Mouse (Mus musculus) kidney, postnatal 10 days (tissue): Measurements from ENCODE around the gene Sphk2.
A peak's percentile ranks its signal among the peaks of the same experiment; 100 is the strongest.

ENCODE experiments used
- DNase-seq: peaks from one replicate; pipeline ENCODE4 v3.0.0; 2021; ENCODE audit warnings: mixed read lengths

Sphk2 gene

DNA sequence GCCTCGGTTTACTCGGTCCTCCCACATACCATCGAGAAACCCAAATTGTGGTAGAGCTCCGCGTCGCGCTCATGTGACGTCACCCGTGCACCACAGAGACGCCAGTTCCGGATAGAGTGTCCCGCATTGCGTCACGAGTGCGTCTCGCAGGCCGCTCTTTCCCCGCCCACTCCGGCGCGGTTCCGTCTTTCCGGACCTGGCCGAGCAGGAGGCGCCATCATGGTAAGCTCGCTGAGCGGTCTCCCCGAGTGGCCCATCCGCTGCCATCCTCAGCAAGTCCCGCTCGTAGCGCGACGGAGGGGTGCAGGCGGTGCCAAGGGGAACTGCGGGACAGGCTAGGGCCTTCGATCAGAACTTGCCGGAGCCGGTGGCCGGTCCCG is at the start of gene Sphk2:
Gene Sphk2 (minus strand): TSS at position 85 of the 380 bp plus-strand sequence.
- peak; percentile 99 for DNase-seq

DNA sequence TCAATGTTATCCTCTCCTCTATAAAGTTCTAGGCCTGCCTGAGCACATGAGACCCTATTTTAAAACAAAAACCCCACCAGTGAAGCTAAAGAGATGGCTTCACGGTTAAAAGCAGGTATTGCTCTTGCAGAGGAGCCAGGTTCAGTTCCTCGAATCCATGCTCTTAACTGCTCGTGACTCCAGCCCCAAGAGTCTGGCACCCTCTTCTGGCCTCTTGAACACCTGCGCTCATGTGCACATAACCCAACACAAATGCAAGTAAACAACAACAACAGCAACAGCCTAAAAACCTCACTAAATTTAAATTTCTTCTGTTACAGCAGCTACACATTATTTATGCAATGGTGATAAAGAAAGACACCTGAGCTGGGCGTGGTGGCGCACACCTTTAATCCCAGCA is 49.7 kb upstream of the Sphk2 start:
- DNase-seq = no peak

DNA sequence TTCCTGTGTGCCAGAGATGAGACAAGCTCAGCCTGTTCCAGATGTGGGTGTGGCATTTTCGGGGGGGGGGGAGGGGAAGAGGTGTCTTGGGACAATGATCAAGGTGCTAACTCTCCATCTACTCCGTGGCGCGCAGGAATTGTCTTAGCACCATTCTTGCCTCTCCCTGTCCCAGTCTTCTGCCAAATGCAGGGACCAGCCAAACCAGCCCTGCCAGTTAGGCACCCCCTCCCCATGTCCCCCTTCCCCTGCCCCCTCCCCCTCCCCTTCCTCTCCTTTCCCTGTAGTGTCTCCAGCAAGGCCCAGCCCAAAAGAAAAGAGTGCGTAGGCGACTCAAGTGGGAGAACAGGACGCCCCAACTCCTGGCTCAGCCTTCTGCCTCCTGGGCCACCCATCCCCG is 49.0 kb upstream of the Sphk2 start:
- DNase-seq = no peak

DNA sequence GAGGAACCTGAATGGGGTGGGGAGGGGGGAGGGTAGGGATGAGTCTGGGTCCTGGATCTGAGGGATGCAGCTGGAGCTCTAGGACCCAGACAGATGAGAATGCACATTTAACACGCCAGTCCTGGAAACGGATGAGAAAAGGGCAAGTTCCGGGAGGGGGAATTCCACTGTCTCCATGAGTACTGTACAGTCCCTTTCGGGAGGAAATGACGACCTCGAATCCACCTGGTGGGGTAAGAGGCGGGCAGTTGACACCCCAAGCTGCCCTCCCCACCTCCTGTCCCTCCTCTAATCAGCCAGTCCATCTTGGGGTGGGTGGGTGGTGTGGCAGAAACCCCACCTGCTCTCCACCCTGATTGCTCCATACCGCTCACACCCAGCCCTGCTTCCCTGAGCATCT is 48.2 kb upstream of the Sphk2 start:
- DNase-seq = no peak

DNA sequence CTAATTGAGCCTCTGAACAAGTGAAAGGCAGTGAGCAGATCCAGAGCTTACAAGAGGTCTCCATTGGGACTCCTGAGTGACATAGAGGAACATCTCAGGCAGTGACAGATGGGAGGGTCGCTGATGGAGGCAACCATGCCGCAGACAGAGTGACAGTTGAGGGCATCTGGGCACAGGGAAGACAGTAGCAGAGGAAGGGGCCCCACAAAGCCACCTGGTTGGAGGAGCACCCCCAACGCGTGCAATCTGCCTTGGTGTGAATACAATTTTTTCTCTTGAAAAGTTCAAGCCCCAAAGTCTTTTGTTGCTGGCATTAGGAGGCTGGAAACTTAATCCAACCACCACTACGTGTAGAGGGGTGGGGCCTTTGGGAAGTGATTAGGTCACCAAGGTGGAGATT is 42.3 kb upstream of the Sphk2 start:
- DNase-seq = no peak

DNA sequence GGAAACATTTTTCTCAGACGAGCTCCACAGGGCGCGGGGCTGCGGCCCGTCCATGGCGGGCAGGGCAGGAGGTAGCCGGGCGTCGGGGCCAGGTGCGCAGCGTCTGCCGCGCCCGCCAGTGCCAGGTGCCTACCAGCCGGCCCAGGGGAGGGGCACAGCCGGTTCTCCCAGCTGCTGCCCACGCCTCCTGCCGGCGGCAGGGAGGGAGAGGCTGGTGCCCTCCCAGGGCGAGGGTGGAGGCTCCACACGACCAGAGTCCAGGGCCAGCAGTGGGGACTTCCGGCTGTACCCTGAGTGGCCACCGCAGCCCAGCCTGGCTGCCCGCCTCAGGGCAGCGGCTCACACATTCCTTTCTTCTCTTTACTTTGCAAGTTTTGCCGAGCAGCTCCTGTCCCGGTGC is 41.6 kb upstream of the Sphk2 start:
- DNase-seq = peak; percentile 78

DNA sequence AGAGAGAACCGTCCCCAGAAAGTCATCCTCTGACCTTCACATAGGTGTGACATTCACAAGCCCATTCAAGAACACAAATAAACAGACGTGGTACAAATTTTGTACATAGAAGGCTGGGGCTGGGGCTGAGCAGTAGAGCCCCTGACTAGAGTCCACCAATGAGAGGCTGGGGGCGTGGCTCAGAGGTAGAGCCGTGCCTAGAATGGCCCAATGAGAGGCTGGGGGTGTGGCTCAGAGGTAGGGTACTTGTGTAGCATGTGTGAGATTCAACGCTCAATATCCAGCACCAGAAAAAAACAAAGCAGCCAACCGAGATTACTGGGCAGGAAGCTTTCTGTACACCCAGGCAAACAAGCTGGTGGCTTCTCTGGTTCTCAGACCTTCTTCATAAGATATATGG is 37.9 kb upstream of the Sphk2 start:
- DNase-seq = no peak

DNA sequence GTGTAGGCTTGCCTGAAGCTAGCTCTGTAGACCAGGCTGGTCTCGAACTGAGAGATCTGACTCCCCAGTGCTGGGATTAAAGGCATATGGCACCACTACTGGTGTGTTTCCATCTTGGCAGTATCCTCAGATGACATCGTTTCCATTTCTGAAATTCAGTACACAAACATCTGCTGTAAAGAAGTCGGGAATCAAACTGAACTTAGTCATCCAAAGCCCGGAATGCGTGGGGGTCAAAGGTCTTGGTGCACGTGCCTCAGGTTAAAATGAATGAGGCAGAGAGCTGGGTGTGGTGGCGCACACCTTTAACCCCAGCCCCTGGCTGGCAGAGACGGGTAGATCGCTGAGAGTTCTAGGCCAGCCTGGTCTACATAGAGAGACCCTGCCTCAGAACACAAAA is 32.4 kb upstream of the Sphk2 start:
- DNase-seq = peak; percentile 43

DNA sequence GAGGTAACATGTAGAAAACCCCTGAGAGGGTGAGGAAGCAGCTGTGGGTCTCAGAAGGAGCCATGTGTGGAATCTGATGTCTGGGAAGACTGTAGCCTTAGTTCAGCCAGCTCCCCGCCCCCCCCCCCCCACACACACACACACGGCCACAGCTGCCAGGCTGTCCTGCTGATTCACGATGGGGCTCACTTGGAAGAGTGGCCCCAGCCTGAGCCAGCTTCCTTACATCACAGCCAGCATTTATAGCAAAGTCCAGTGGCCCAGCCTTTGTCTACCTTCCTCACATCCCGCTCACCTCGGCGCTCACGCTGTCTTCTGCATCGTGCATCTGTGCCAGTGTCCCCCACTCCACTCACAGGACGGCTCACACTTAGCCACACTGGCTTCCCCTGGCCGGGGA is 31.6 kb upstream of the Sphk2 start:
- DNase-seq = no peak

DNA sequence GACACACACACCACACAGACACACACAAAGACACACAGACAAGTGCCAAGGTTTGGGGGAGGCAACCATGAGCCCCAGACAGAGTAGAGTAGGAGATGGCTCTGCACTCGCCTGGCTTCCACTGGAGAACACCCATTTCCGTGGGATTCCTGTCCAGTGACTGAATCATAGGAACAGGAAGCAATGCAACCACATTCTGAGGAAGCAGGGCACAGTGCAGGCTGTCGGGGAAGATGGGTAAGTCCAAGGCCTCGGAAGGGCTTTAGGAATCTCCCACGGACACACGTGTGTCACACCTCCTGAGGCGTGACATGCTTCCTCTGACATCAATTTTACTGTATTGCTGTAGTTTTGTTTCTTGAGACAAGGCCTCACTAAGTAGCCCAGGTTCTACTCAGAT is 30.3 kb upstream of the Sphk2 start:
- DNase-seq = no peak

DNA sequence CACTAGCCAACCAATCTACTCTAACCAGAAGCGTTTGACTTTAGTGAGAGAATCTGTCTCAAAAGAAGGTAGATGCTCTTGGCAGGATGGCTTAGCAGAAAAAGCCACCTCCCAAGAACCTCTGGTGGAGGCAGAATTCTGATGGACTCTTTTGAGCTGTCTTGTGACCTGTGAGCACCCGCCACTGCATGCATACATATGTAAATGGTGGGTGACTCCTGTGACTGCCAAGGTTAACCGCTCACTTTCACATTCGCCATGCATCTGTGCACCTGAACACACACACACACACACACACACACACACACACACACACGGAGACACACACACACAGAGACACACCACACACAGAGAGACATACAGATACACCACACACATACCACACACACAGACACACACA is 29.6 kb upstream of the Sphk2 start:
- DNase-seq = no peak

DNA sequence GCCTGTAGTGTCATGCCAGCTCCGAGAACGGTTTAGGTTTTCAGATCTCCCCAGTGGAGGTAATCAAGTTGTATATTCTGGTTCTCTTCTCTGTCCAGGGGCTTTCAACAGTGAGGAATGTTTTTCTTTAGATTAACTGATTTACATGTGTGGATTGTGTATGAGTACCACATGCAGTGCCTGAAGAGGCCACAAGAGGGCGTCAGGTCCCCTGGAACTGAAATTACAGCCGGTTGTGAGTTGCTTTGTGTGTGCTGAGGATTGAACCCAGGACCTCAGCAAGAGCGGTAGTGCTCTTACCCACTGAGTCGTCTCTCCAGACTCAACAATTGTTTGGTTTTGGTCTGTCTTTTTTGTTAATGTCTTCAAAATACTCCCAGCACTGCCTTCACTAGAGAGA is 28.7 kb upstream of the Sphk2 start:
- no peak for DNase-seq

DNA sequence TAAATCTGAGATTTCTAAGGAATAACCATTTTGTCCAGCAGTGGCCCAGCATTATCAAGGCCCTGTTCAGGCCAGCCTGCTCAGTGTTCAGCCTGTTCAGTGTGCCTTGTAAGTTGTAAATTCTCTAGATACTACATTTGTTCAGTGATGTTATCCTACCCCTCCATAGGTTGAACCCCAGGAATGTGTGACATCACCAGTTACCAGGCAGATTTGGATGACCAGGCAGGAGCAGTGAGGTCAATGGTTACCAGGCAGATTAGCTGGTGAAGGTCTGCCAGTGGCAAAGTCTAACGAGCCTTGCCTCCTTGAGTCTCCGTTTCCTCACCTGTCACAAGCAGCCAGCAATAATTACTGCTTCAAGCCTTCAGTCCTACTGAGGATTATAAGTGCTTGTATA is 26.6 kb upstream of the Sphk2 start:
- DNase-seq = peak; percentile 93

DNA sequence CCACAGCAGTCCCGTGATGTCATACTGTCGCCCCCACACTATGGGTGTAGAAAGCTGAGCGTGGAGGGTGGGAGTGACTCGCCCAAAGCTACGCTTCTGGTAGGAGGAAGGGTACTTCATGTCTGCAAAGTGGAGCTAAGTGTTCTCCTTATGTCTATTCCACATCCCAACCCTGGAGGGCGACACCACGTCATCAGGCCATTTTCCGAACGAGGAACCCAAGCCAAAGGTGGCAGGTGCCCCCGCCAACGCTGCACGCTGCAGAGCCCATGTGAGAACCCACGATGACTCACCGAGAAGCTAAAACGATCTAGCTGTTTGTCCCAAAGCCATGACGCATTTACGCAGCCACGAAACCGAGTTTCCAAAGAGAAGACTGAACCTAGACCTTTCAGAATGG is 24.5 kb upstream of the Sphk2 start:
- DNase-seq = no peak

DNA sequence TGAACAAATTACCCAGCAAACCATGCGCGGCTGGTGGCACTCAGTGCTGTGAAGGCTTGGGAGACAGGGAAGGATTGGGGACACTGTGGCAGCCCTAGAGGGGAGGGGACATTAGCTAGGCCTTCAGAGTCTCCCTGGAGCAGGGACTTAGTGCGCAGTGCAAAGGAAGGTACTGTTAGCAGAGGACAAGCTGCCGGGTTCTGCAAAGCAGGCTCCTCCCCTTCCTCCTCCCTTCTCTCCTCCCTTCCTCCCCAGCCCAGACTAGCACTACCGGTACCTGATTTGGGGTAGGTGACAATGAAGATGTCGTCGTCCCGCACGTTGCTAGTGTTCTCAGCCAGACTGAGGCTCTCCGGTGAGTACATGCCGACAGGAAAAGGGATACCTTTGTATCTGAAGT is 24.0 kb upstream of the Sphk2 start:
- DNase-seq = no peak

DNA sequence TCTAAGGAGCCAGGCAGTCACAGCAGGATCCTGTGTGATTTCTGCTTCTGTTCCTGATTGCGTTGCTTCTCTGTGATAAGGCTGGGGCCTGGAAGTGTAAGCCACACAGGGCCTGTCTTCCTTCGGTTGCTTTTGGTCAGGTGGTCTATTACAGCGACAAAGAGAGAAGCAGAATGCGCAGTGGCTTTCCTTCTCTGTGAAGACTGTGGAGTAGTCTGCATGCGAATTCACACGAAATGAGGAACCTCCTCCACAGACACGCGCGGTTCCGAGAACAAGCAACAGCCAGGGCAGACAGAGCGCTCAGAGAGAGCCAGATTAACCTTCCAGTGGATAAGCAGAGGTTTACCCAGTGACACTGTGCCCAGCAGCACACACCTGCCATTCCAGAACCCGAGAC is 23.5 kb upstream of the Sphk2 start:
- no peak for DNase-seq

DNA sequence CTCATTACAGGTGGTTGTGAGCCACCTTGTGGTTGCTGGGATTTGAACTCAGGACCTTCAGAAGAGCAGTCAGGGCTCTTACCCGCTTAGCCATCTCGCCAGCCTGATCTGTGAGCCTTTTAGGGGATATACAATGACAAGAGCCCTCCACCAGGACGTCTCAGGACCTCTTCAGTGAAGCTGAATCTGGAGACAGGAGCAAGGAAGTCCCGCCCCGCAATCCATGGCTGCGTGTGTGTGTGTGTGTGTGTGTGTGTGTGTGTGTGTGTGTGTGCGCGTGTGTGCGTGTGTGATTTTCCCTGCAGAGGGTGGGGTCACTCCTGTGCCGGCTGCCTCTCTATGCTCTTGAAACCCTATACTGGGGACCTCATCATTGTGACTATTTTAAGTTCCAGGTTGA is 22.0 kb upstream of the Sphk2 start:
- DNase-seq = no peak

DNA sequence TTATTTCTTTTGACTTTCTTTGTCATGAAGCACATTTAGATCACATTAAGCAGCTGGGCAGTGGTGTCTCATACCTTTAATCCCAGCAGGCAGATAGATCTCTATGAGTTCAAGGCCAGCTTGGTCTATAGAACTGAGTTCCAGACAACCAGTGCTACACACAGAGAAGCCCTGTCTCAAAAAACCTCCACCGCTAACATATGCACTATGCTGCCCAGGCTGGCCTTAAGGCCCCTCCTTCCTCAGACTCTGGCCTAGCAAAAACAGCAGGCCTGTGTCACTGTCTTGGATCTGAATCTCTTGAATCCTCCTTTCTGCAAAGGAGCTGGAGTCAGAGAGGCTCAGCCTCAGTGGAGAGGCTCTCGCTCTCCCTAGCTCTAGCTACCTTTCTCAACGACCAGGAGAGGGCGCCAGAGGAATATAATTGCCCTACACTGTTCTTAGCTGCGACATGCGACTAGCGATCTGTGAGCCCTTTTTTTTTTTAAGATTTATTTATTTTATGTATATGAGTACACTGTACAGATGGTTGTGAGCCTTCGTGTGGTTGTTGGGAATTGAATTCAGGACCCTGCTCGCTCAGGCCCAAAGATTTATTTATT is 21.5 kb upstream of the Sphk2 start:
- DNase-seq = peak; percentile 93

DNA sequence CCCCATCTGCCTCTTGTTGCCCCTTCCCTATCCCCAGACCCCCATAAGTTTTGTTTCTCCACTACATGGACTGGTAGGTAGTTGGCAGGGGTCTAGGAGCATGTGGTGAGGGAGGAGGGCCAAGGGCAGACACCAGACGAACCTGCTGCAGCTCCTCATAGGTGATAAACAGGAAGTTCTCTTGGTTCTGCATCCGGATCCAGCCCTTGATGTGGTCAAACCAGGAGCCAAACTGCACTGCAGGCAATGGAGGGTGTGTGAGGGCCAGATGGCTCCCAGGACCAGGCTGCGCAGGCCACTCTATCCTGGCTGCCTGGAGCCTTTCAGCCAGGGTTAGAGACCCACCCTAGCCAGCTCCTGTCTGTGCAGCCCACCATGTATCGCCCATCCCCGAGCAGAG is 15.7 kb upstream of the Sphk2 start:
- DNase-seq = no peak

DNA sequence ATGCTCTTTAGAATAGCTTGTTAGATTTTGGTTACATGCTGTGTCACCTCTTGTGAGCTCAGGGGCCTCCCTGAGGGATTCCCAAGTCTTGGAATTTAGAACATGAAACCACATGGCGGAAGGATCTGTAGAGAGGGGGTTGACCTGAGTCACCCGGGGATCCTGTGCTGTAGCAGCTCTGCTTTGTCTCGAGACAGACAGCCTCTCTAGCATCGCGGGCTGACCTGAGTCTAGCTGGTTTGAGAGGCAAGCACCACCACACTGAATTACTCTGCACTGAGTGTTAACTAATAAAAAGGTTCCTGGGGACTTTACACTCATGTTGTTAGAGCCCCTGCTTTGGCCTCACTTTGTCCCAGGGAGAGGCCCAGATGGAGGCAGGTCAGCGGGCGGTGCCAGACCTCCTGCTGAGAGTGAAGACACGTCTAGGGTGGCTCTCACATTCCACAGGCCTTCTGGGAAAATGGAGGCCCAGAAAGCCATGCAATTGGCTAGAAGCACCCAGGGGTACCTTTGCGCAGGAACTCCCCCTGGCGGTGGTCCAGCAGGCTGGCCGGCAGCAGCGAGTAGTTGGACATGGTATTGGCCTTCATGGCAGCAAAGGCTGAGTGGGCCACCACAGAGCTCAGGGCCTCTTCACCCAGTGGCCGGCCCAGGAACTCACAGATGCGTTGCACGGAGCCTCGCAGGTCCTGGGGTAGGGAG is 13.1 kb upstream of the Sphk2 start:
- DNase-seq = peak; percentile 75

DNA sequence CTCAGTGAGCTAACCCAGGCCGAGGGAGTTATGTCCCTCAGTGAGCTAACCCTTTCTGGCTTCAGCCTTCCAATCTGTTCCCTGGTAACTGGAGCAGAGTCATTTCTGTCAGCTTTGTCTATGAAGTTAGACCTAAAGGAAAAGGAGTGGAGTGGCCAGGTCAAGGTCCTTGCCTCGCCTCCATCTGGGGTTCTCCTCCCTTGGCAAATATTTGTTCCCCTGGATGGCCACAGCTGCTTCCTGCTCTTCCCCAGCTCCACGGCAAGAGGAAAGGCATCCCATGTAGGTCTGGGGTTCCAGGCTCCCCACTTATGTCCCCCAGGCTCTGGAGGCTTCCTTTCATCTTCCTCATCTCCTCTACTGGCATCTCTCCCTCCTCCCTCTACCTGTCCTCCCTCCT is 9.8 kb upstream of the Sphk2 start:
- no peak for DNase-seq

DNA sequence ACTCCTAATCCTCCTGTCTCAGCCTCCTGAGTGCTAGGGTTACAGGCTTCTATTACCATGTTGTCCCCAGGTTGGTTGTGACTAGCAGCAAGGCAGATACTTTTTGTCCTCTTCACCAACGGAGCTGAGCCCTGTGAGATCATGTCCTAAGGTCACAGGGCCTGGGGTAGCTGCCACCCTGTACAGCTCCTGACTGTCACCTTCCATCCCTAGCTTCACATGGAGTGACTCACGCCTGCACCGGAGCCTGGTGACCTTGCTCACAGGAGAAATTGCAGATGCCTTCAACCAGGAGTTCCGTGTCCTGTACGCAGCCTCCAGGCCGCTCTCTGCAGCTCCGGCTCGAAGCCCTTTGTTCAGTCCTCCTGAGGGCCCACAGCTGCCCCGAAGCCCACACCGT is 8.6 kb upstream of the Sphk2 start:
- DNase-seq = no peak

DNA sequence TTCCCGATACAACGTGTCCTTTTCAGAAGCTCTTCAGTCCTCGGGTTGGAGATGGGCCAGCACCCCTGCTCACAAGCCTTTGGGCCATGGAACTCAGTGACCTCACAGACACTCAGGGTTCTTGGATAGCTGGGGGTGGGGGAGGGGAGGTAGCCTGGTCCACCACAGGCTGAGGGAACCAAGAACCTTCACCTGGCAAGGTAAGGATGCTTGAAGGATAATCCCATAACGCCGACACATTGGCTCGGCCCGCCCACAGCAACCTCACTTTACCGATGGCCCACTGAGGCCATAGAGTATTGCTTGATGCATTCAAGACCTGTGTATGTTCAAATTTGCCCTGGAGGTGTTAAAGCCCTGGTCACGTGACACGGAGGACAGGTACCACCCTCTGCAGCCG is 7.9 kb upstream of the Sphk2 start, which contains the start of gene Spaca4:
Gene Spaca4 (minus strand): TSS at position 101 of the 400 bp plus-strand sequence.
- DNase-seq = no peak

DNA sequence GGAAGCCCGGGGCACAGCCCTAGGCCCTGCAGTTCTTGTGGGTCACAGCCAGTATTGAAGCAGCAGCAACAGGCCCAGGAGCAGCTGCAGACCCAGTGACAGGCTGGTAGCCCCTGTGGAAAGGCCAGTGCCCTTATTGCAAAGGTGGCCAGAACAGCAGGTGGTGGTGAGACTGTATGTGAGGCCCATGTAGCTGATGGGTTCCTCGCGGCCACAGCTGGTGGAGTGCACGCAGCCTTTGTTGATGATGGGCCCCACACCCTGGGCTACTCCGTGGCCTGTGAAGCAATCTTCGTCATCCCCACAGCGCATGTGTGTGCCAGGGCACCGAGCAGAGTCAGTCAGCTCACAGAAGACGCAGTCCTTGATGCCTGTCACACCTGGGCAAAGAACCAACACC is 7.3 kb upstream of the Sphk2 start:
- DNase-seq = no peak

DNA sequence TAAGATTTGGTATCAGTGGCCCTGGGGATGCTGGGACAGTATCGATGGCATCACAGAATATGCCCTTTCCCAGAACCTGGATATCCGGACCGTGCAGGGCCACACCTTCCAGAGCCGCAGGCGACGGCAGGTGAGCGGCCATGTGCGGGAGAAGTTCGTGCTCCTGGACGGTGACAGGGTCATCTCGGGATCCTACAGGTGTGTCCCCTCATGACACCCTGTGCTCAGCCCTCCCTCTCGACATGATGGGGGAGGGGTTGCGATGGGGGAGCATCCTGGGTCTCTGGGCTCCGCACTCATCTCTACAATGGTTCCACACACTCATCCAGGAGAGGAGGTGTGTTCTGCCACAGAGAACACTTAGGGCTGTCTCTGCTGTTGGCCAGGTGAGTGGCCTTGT is 6.0 kb upstream of the Sphk2 start:
- DNase-seq = no peak
